Mouse (Mus musculus) splenic B cell, adult 2 months (primary cell): ENCODE measurements around the gene Gsto2.
"Not testable (repeated sequence)": the region's sequence is repeated elsewhere in the genome, so short reads cannot be mapped to it uniquely, and the experiment has no call there.

Source experiments
- DNase-seq: peaks from one replicate; pipeline ENCODE4 v3.0.0-alpha.2; 2011; ENCODE audit warnings: low read depth, low spot score
- H3K27me3 ChIP-seq: 2 replicates; pipeline ENCODE4 v1.6.1; 2012; ENCODE audit warnings: mild to moderate bottlenecking, low read length, moderate library complexity, mixed read lengths; ENCODE audit not compliant: control insufficient read depth, poor library complexity, insufficient read depth, severe bottlenecking
- H3K36me3 ChIP-seq: 2 replicates; pipeline ENCODE4 v1.6.1; 2012; ENCODE audit warnings: mild to moderate bottlenecking, low read length, moderate library complexity, mixed read lengths; ENCODE audit not compliant: control insufficient read depth, poor library complexity, insufficient read depth, severe bottlenecking

Gsto2 gene

DNA sequence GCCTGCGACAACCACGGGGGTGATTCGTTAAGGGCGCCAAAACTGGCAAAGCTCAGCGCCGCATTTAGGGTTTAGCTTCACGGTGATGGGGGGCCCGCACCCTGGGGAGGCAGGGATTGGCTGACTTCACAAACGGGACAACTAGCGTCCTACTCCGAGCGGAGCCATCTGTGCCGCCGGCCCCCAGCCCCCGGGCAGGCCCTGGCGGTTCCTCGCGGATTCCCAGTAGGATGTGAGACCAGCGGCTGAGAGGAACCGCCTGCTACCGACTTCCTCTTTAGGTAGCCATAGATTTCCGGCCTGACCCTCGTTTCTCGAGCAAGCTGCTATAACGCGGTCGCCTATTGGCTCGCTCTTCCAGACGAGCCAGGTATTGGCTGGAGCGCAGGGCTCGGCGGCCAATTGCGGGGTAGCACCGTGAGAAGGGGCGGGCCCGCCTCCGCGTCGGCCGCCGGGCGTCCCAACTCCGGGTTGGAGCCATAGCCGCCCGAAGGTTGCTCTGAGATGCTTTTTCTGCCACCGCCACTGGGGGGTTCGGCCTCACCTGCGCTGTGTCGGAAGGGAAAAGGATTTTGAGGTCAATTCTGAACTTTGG, at the start of gene Gsto2:
Gsto2 (plus strand) TSS at position 182 of the 595 bp plus-strand sequence.
- Histone ChIP-seq H3K27me3 (no peaks in the 10 kb centered on the region), H3K36me3 (no peaks in the 10 kb centered on the region)
- peak; percentile 96 for DNase-seq

- no peaks in the 10 kb centered on the region for H3K27me3 ChIP-seq
- no peak for DNase-seq
- no peaks in the 10 kb centered on the region for H3K36me3 ChIP-seq
Observed at GRCm38 (mm10) chr19:47817692-47818091, 47.6 kb upstream of the Gsto2 start.

- no peaks in the 10 kb centered on the region for H3K36me3 ChIP-seq
- peak; percentile 80 for DNase-seq
- H3K27me3 ChIP-seq = no peaks in the 10 kb centered on the region
Observed at GRCm38 (mm10) chr19:47820832-47821493, 44.4 kb upstream of the Gsto2 start.

- peak; percentile 31 for DNase-seq
Observed at GRCm38 (mm10) chr19:47821494-47821872, 43.9 kb upstream of the Gsto2 start.

DNA sequence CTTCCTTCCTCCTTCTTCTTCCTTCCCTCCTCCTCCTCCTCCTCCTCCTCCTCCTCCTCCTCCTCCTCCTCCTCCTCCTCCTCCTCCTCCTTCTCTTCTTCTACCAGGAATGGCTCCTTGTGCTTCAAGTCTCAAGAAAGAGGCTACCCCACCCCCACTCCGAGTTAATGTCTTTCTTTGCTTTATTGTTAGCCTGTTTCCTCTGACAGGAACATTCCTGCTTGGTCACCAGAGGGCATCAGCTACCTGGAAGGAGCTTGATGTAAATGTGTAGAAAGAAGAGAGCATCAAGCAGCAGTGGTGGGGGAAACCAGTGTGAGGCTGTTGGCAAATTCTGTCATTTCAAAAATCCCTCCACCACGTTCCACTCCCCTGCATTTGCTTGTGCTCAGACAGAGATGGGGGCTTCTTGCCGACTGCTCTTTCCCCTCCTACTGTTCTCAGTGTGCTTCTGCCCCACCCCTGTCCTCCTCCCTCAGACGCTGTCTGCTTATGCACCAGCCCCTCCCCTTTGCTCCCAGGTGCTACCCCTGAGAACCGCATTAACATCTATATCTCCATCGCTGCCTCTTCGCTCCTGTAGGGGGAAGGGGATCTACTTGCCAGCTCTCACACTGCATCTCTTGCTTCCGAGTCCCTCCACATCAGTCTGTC, 43.1 kb upstream of the Gsto2 start:
- Histone ChIP-seq H3K27me3 (no peaks in the 10 kb centered on the region), H3K36me3 (no peaks in the 10 kb centered on the region)
- DNase-seq = peak; percentile 8

More at GRCm38 (mm10) chr19:47821494-47821872, 43.9 kb upstream of the Gsto2 start:
- Histone ChIP-seq H3K36me3 (no peaks in the 10 kb centered on the region), H3K27me3 (no peaks in the 10 kb centered on the region)

- Histone ChIP-seq H3K36me3 (no peaks in the 10 kb centered on the region), H3K27me3 (no peaks in the 10 kb centered on the region)
- DNase-seq = no peak
Observed at GRCm38 (mm10) chr19:47824026-47824425, 41.3 kb upstream of the Gsto2 start.

DNA sequence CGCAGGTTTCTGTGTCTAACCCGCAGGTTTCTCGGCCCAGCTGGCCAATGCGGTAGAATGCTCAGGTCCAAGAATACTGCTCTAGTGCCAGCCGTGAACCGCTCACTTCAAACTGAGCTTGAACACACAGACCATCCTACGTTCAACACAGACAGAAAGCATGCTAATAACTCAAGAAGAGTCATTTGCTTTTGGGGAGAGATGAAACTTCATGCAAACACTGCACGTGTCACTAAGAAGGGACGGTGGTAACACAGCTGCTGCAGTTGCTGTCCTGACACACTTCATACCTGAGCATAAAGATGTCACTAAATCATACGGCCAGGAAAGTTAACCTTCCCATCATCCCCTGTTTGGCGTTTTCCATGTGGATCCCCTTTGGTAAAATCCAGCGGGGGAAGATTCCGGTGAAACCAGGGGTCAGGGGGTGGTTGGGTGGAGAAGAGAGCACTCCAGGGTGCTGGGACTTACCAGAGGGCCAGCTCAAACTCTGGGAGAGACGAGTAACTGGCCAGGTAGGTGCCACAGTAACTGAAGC, 35.4 kb upstream of the Gsto2 start:
- no peaks in the 10 kb centered on the region for H3K36me3 ChIP-seq
- DNase-seq = no peak

DNA sequence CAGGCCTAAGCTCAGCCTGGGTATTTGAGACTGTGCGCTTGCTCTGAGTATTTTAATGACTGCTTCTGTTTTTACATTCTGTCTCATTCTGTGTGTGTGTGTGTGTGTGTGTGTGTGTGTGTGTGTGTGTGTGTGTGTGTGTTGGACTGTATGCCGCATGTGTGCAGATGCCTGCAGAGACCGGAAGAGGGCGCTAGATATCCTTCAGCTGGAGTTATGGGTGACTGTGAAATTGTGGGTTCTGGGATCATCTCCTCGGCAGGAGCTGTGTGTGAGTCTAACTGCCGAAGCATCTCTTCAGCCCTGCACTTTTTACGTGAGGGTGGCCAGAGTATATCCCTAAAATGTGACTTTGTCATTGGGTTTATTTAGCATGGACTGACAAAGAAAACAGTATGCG, 34.2 kb upstream of the Gsto2 start:
- no peaks in the 10 kb centered on the region for H3K27me3 ChIP-seq
- DNase-seq = no peak
- no peaks in the 10 kb centered on the region for H3K36me3 ChIP-seq

More for the DNA sequence above, 35.4 kb upstream of the Gsto2 start:
- H3K27me3 ChIP-seq = no peaks in the 10 kb centered on the region

DNA sequence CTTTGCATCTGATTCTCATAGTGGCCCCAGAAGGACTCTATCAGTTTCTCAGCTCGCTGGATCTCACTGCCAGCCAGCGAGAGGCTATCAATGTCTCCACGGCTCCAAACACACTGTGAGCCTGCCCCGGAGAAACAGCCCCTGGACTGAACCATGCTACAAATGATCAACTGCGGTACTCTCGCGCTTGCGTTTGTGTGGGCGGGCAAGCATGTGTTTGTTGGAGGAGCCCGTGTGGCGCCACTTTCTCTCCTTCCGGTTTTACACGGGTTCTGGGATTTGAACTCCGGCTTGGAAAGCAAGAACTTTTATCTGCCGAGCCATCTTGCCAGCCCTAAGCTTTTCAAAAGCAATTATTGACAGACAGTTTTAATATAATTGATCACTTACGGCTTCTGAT, 33.0 kb upstream of the Gsto2 start:
- DNase-seq = no peak
- Histone ChIP-seq H3K27me3 (peaks cover 2% of the 10 kb centered on the region; the same call in 1 of the 2 replicates), H3K36me3 (no peaks in the 10 kb centered on the region)

GRCm38 (mm10) chr19:47834614-47835013, 30.7 kb upstream of the Gsto2 start:
- DNase-seq = no peak
- peaks cover 2% of the 10 kb centered on the region; the same call in 1 of the 2 replicates for H3K27me3 ChIP-seq
- H3K36me3 ChIP-seq = no peaks in the 10 kb centered on the region

- no peak for DNase-seq
- peaks cover 2% of the 10 kb centered on the region; the same call in 1 of the 2 replicates for H3K27me3 ChIP-seq
- no peaks in the 10 kb centered on the region for H3K36me3 ChIP-seq
Observed at GRCm38 (mm10) chr19:47835776-47836175, 29.6 kb upstream of the Gsto2 start.

DNA sequence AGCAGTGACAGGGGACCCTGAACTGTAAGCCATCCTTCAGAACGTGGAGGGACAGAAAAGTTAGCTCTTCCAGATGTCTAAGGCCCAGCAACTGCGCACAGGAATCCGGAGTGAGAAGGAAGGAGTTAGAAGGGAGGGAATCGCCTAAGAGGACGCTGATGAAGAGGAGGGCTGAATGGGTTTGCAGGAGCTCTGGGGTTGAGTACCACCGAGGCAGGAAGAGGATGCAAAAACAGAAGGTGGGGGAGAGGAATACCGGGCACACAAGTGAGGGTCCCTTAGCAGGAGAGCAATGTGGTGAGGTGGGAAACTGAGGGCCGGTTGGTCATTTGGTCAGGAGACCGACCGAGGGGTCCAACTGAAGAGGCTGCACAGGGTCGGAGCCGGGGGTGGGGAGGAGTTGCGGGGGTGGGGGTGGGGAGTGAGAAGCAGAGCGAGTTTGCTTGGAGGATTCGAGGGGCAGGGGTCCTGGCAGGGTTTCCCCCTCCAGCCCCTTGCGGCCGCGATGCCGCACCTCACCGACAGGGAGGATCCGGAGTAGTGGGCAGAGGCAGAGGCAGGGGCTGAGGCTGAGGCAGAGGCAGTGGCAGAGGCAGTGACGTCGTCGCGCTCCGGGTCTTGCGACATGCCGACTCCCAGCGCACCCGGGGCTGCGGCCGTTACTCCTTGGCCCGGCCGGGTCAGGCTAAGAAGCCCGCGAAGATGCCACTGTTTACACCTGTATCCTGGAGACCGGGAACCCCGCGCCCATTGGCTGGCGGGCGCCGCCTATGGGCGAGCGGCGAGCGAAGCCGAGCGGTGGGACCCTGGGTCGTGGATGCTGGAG, 28.4 kb upstream of the Gsto2 start:
- peak; percentile 50 for DNase-seq
- no peaks in the 10 kb centered on the region for H3K36me3 ChIP-seq

GRCm38 (mm10) chr19:47837527-47837901, 27.8 kb upstream of the Gsto2 start:
- H3K27me3 ChIP-seq = peaks cover 2% of the 10 kb centered on the region; the same call in 1 of the 2 replicates
- no peak for DNase-seq
- H3K36me3 ChIP-seq = no peaks in the 10 kb centered on the region

More for the DNA sequence above, 28.4 kb upstream of the Gsto2 start:
- peaks cover 2% of the 10 kb centered on the region; the same call in 1 of the 2 replicates for H3K27me3 ChIP-seq

GRCm38 (mm10) chr19:47841234-47841633, 24.1 kb upstream of the Gsto2 start:
- not testable (repeated sequence) for H3K27me3 ChIP-seq, H3K36me3 ChIP-seq, DNase-seq
